Mouse (Mus musculus): ENCODE results near the gene Grik3. TPM values are rescaled to one million over a fixed set of nuclear protein-coding genes. Genes with fewer than 3 reads are reported as not detected.

Grik3 gene
- polyA plus RNA-seq, 1 experiment from 2014 or later = 3.3 TPM

- peak; percentile 60 for ATAC-seq (ENCODE audit: low FRiP score, low read depth)
- Histone ChIP-seq H3K4me1 (peaks cover 36% of the 10 kb centered on the region), H3K4me3 (no peak overlapping the region), H3K9me3 (0 out of 2 replicates have a peak, but pooled peaks cover 5% of the 10 kb centered on the region), H3K36me3 (no peaks in the 10 kb centered on the region), H3K27ac (no peak overlapping the region), H3K27me3 (replicated peaks) (peaks cover 58% of the 10 kb centered on the region), H3K4me2 (replicated peaks) (peak overlapping the region; percentile 26), H3K9ac (no peak overlapping the region)
- WGBS = 2% methylated on average over 8 of the region's 8 CpGs
These were observed 43.9 kb downstream of the Grik3 start for GRCm38 (mm10) chr4:125534449-125534848.

- H3K36me3 ChIP-seq = no peaks in the 10 kb centered on the region
- no peak overlapping the region for H3K27ac ChIP-seq
- ATAC-seq (ENCODE audit: low FRiP score, low read depth) = peak; percentile 75
- 0 out of 2 replicates have a peak, but pooled peaks cover 5% of the 10 kb centered on the region for H3K9me3 ChIP-seq
- H3K4me1 ChIP-seq = peaks cover 36% of the 10 kb centered on the region
- WGBS = 3% methylated on average over 11 of the region's 11 CpGs
- H3K9ac ChIP-seq = no peak overlapping the region
- peaks cover 56% of the 10 kb centered on the region for H3K27me3 ChIP-seq (replicated peaks)
- no peak overlapping the region for H3K4me3 ChIP-seq
- H3K4me2 ChIP-seq (replicated peaks) = peak overlapping the region; percentile 26
These were observed 44.5 kb downstream of the Grik3 start for GRCm38 (mm10) chr4:125534991-125535401.

GRCm38 (mm10) chr4:125535465-125535864 lies 45.0 kb downstream of the Grik3 start:
- WGBS = 4% methylated on average over 7 of the region's 7 CpGs
- H3K4me1 ChIP-seq = peaks cover 36% of the 10 kb centered on the region
- H3K9me3 ChIP-seq = 0 out of 2 replicates have a peak, but pooled peaks cover 5% of the 10 kb centered on the region
- no peak overlapping the region for H3K9ac ChIP-seq
- peak; percentile 46 for ATAC-seq (ENCODE audit: low FRiP score, low read depth)
- peaks cover 53% of the 10 kb centered on the region for H3K27me3 ChIP-seq (replicated peaks)
- peak overlapping the region; percentile 26 for H3K4me2 ChIP-seq (replicated peaks)
- H3K4me3 ChIP-seq = no peak overlapping the region
- no peak overlapping the region for H3K27ac ChIP-seq
- no peaks in the 10 kb centered on the region for H3K36me3 ChIP-seq

GRCm38 (mm10) chr4:125535977-125536376 lies 45.5 kb downstream of the Grik3 start:
- H3K4me3 ChIP-seq = no peak overlapping the region
- 0 out of 2 replicates have a peak, but pooled peaks cover 5% of the 10 kb centered on the region for H3K9me3 ChIP-seq
- H3K9ac ChIP-seq = no peak overlapping the region
- H3K4me2 ChIP-seq (replicated peaks) = 0 out of 2 replicates have a peak overlapping the region, but pooled peaks have one; percentile 26
- no peak for ATAC-seq (ENCODE audit: low FRiP score, low read depth)
- H3K36me3 ChIP-seq = no peaks in the 10 kb centered on the region
- WGBS = 39% methylated on average over 4 of the region's 4 CpGs
- H3K4me1 ChIP-seq = peaks cover 36% of the 10 kb centered on the region
- no peak overlapping the region for H3K27ac ChIP-seq
- peaks cover 54% of the 10 kb centered on the region for H3K27me3 ChIP-seq (replicated peaks)

GRCm38 (mm10) chr4:125538301-125538965 lies 47.9 kb downstream of the Grik3 start:
- no peaks in the 10 kb centered on the region for H3K36me3 ChIP-seq
- no peak overlapping the region for H3K27ac ChIP-seq
- H3K27me3 ChIP-seq (replicated peaks) = peaks cover 41% of the 10 kb centered on the region
- peaks cover 36% of the 10 kb centered on the region for H3K4me1 ChIP-seq
- H3K9me3 ChIP-seq = 0 out of 2 replicates have a peak, but pooled peaks cover 5% of the 10 kb centered on the region
- H3K4me2 ChIP-seq (replicated peaks) = no peak overlapping the region
- no peak for ATAC-seq (ENCODE audit: low FRiP score, low read depth)
- no peak overlapping the region for H3K4me3 ChIP-seq
- H3K9ac ChIP-seq = no peak overlapping the region
- 18% methylated on average over 3 of the region's 3 CpGs for WGBS

- H3K36me3 ChIP-seq = no peaks in the 10 kb centered on the region
- peaks cover 30% of the 10 kb centered on the region for H3K27me3 ChIP-seq (replicated peaks)
- WGBS = 85% methylated on average over 9 of the region's 9 CpGs
- H3K4me1 ChIP-seq = peaks cover 29% of the 10 kb centered on the region
- no peak overlapping the region for H3K4me3 ChIP-seq
- 0 out of 2 replicates have a peak, but pooled peaks cover 5% of the 10 kb centered on the region for H3K9me3 ChIP-seq
- H3K4me2 ChIP-seq (replicated peaks) = no peak overlapping the region
- no peak overlapping the region for H3K27ac ChIP-seq
- H3K9ac ChIP-seq = no peak overlapping the region
- no peak for ATAC-seq (ENCODE audit: low FRiP score, low read depth)
These were observed 49.1 kb downstream of the Grik3 start for GRCm38 (mm10) chr4:125539617-125540016.

GRCm38 (mm10) chr4:125543171-125543570 lies 52.7 kb downstream of the Grik3 start:
- Histone ChIP-seq H3K27ac (no peak overlapping the region), H3K9me3 (no peaks in the 10 kb centered on the region), H3K4me1 (peaks cover 18% of the 10 kb centered on the region), H3K27me3 (replicated peaks) (peaks cover 26% of the 10 kb centered on the region), H3K4me2 (replicated peaks) (no peak overlapping the region), H3K4me3 (no peak overlapping the region), H3K9ac (no peak overlapping the region), H3K36me3 (no peaks in the 10 kb centered on the region)
- ATAC-seq (ENCODE audit: low FRiP score, low read depth) = no peak
- 87% methylated on average over 5 of the region's 5 CpGs for WGBS

GRCm38 (mm10) chr4:125544947-125545767 lies 54.7 kb downstream of the Grik3 start:
- 13% methylated on average over 18 of the region's 18 CpGs for WGBS
- Histone ChIP-seq H3K9me3 (no peaks in the 10 kb centered on the region), H3K4me1 (peaks cover 18% of the 10 kb centered on the region), H3K4me2 (replicated peaks) (peak overlapping the region; percentile 32), H3K27ac (0 out of 2 replicates have a peak overlapping the region, but pooled peaks have one; percentile 27), H3K27me3 (replicated peaks) (peaks cover 18% of the 10 kb centered on the region), H3K4me3 (no peak overlapping the region), H3K36me3 (no peaks in the 10 kb centered on the region), H3K9ac (no peak overlapping the region)
- ATAC-seq (ENCODE audit: low FRiP score, low read depth) = peak; percentile 86

GRCm38 (mm10) chr4:125545768-125546220 lies 55.3 kb downstream of the Grik3 start:
- Histone ChIP-seq H3K27me3 (replicated peaks) (peaks cover 13% of the 10 kb centered on the region), H3K4me2 (replicated peaks) (peak overlapping the region; percentile 32; the same call in 1 of the 2 replicates), H3K4me1 (peaks cover 18% of the 10 kb centered on the region), H3K27ac (0 out of 2 replicates have a peak overlapping the region, but pooled peaks have one; percentile 27), H3K4me3 (no peak overlapping the region), H3K9ac (no peak overlapping the region), H3K36me3 (no peaks in the 10 kb centered on the region), H3K9me3 (no peaks in the 10 kb centered on the region)
- 38% methylated on average over 7 of the region's 7 CpGs for WGBS
- ATAC-seq (ENCODE audit: low FRiP score, low read depth) = no peak; the same call in 1 of the 2 replicates

GRCm38 (mm10) chr4:125548190-125548589 lies 57.7 kb downstream of the Grik3 start:
- 57% methylated on average over 5 of the region's 5 CpGs for WGBS
- Histone ChIP-seq H3K27ac (no peak overlapping the region), H3K9ac (no peak overlapping the region), H3K4me3 (no peak overlapping the region), H3K27me3 (replicated peaks) (peaks cover 6% of the 10 kb centered on the region; the same call in 1 of the 2 replicates), H3K9me3 (no peaks in the 10 kb centered on the region), H3K4me1 (peaks cover 18% of the 10 kb centered on the region), H3K4me2 (replicated peaks) (no peak overlapping the region), H3K36me3 (no peaks in the 10 kb centered on the region)
- no peak for ATAC-seq (ENCODE audit: low FRiP score, low read depth)

- Histone ChIP-seq H3K9me3 (no peaks in the 10 kb centered on the region), H3K4me2 (replicated peaks) (no peak overlapping the region), H3K36me3 (no peaks in the 10 kb centered on the region), H3K4me3 (no peak overlapping the region), H3K27ac (no peak overlapping the region), H3K4me1 (peaks cover 16% of the 10 kb centered on the region; the same call in 1 of the 2 replicates), H3K9ac (no peak overlapping the region), H3K27me3 (replicated peaks) (no peaks in the 10 kb centered on the region)
- WGBS = 92% methylated on average over 9 of the region's 9 CpGs
- no peak for ATAC-seq (ENCODE audit: low FRiP score, low read depth)
These were observed 63.3 kb downstream of the Grik3 start for GRCm38 (mm10) chr4:125553754-125554153.
